Mouse (Mus musculus): ENCODE results near the gene Apoc4.

GRCm38 (mm10) chr7:19664955-19665841 lies 16.1 kb downstream of the Apoc4 start, which contains the start of gene Clptm1:
- 0 out of 2 replicates have a peak, but pooled peaks have one; percentile 20 for TF ChIP-seq CTCF (conservative IDR thresholded peaks at IDR 0.05; ENCODE audit: insufficient read depth, insufficient read length, low read depth, low read length)
- peak; percentile 38 for TF ChIP-seq POLR2A (IDR thresholded peaks at IDR 0.05; ENCODE audit: low read depth, low read length)
